Mouse (Mus musculus) megakaryocyte, adult 5-6 weeks (primary cell): Measurements from ENCODE around the gene Plxnc1. TPM values are rescaled to one million over a fixed set of nuclear protein-coding genes. Genes with fewer than 3 reads are reported as not detected.

Experiments used
- ATAC-seq: 2 replicates; pipeline ENCODE4 v1.8.0; 2016; ENCODE audit warnings: mild to moderate bottlenecking, inconsistent platforms; ENCODE audit not compliant: poor library complexity, severe bottlenecking
- total RNA-seq, 2 experiments: library from RNA; stranded (forward) in 1 of 2; stranded (reverse) in 1 of 2; fragments of 153-499, 151-499 nt in 1 of 2; fragments of 221-1000, 200-1000 nt in 1 of 2; gene quantifications; 2 replicates each; pipeline versions ENCODE4 v1.2.3 to v1.2.4; 2015 to 2017

Gene Plxnc1
- total RNA-seq, 2 experiments from 2014 or later: 29.9 to 47.9 TPM

GRCm38 (mm10) chr10:94780618-94781262 is 163.9 kb downstream of the Plxnc1 start:
- ATAC-seq: no peak

- no peak for ATAC-seq
Observed at GRCm38 (mm10) chr10:94779319-94779718, 165.3 kb downstream of the Plxnc1 start.

- no peak for ATAC-seq
Observed at GRCm38 (mm10) chr10:94777576-94777975, 167.1 kb downstream of the Plxnc1 start.

GRCm38 (mm10) chr10:94771496-94771895 is 173.1 kb downstream of the Plxnc1 start:
- ATAC-seq: no peak

GRCm38 (mm10) chr10:94747011-94747410 is 197.6 kb downstream of the Plxnc1 start:
- ATAC-seq: no peak

- ATAC-seq: no peak
Observed at GRCm38 (mm10) chr10:94741459-94741858, 203.2 kb downstream of the Plxnc1 start.
